Mouse (Mus musculus): ENCODE measurements around the gene Plk5.
A peak's percentile ranks its signal among the peaks of the same experiment; 100 is the strongest.

- peak; percentile 33 for TF ChIP-seq RAD21 (IDR thresholded peaks at IDR 0.05; ENCODE audit: low read depth, low read length)
- TF ChIP-seq NRF1 (IDR thresholded peaks at IDR 0.05; ENCODE audit: low read depth, low read length) = no peak
- peak; percentile 41 to 56; a peak in 3 of 4 replicates for TF ChIP-seq CTCF (conservative IDR thresholded peaks at IDR 0.05 in 1 of 2, IDR thresholded peaks at IDR 0.05 in 1 of 2; ENCODE audit: low read depth in 2 of 2, low read length in 2 of 2)
- TF ChIP-seq SIN3A (IDR thresholded peaks at IDR 0.05; ENCODE audit: low read length) = no peak
- no peak for TF ChIP-seq ELF1 (IDR thresholded peaks at IDR 0.05; ENCODE audit: low read depth, low read length)
- no peak for TF ChIP-seq TCF12 (IDR thresholded peaks at IDR 0.05; ENCODE audit: low read depth, low read length)
- no peak for TF ChIP-seq BHLHE40 (IDR thresholded peaks at IDR 0.05; ENCODE audit: low read depth, low read length)
- no peak for TF ChIP-seq ZKSCAN1 (IDR thresholded peaks at IDR 0.05; ENCODE audit: borderline replicate concordance, low read depth, low read length)
- no peak for TF ChIP-seq RCOR1 (conservative IDR thresholded peaks at IDR 0.05; ENCODE audit: low read depth, low read length)
- no peak for TF ChIP-seq NELFE (IDR thresholded peaks at IDR 0.05; ENCODE audit: low read depth, low read length)
- no peak for TF ChIP-seq KAT2A (IDR thresholded peaks at IDR 0.05; ENCODE audit: insufficient replicate concordance, low read length)
- TF ChIP-seq EP300 (IDR thresholded peaks at IDR 0.05; ENCODE audit: low read length) = no peak
- no peak for TF ChIP-seq POLR2AphosphoS2 (IDR thresholded peaks at IDR 0.05; ENCODE audit: low read depth, low read length)
These were observed 13.9 kb downstream of the Plk5 start for GRCm38 (mm10) chr10:80369995-80370747.

Measured in CH12.LX (cell line).